Mouse (Mus musculus): ENCODE data around the gene Slc50a1. TPM values are rescaled to one million over a fixed set of nuclear protein-coding genes. Genes with fewer than 3 reads are reported as not detected.

The Slc50a1 gene
- total RNA-seq, 2 experiments from 2014 or later, result 24.9 to 28.0 TPM

DNA sequence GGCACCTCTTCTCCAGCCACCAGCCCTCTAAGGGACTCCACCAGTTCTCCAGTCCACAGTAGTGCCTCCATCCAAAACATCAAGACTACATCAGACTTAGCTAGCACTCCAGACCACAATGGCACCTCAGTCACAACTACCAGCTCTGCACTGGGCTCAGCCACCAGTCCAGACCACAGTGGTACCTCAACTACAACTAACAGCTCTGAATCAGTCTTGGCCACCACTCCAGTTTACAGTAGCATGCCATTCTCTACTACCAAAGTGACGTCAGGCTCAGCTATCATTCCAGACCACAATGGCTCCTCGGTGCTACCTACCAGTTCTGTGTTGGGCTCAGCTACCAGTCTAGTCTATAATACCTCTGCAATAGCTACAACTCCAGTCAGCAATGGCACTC lies 39.8 kb downstream of the Slc50a1 start:
- no peak for DNase-seq

- DNase-seq, result no peak
Measured at GRCm38 (mm10) chr3:89229276-89229675, 41.1 kb downstream of the Slc50a1 start.

- DNase-seq, result no peak
Measured at GRCm38 (mm10) chr3:89228836-89229235, 41.5 kb downstream of the Slc50a1 start, which contains the start of gene Muc1. Muc1 (plus strand) TSS chr3:89229057.

GRCm38 (mm10) chr3:89228180-89228549 lies 42.2 kb downstream of the Slc50a1 start:
- peak; percentile 94 for DNase-seq

- DNase-seq, result peak; percentile 89
Measured at GRCm38 (mm10) chr3:89227307-89228179, 42.8 kb downstream of the Slc50a1 start.

- DNase-seq, result no peak
Measured at GRCm38 (mm10) chr3:89226900-89227299, 43.5 kb downstream of the Slc50a1 start, which contains the start of gene Mtx1. Mtx1 (minus strand) TSS chr3:89227088.

DNA sequence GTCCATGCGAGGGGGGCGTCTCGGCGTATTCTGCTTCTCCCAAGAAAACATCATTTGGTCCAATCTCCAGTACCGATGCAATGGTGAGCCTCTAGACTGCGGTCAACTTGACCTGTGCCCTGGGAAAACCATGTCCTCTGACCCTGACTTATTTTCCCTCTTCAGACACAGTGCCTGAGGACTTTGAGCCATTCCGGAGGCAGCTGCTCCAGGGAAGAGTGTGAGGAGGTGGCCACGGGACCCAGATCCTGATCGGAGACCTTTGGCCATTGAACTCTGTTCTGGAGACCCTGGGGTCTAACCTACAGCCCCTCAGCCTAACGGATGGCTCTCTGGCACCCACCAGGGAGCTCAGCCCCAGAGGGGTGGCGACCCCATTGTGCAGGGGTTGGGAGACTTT lies 44.0 kb downstream of the Slc50a1 start:
- no peak for DNase-seq

DNA sequence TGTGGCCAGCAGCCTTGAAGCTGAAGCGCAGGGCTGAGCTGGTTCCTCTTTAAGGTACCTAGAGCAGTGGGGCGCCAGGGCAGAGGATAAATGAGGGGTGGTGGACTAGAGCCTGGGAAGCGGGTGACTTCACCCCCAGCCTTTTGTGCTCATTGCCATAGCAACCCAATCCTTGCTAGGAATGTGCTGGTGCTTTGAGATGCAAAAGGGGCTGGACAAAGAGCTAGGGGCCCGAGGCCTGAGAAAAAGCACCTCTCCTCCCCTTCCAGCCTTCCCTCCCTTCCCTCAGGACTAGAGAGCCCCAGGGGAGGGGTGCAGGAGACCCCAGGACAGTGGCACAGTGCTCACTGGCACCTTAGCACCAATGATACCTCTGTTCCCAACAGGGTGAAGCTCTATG lies 44.5 kb downstream of the Slc50a1 start:
- DNase-seq, result no peak

DNA sequence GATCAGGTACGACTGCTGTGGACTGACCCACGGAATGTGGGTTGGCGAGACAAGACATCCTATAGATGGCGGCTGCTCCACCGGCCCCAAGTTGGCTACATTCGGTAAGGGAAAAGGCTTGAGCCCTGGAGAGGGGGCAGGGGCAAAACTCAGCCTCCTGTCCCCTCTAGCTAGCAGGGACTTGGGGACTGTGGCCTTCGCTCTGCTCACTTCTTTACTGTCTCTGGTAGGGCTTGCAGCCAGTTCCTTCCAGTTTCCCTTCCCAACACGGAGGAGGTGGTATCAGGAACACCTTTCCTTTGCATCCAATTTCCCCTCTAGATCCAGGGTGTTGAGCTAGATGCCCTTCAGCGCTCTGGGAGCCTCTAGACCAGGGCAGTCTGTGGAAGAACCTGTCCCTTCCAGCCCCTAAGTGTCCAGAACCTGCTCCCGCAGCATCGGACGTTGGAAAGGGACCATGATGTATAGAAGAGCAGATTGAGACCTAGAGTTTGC lies 45.0 kb downstream of the Slc50a1 start:
- DNase-seq, result no peak

- DNase-seq, result no peak
Measured at GRCm38 (mm10) chr3:89224796-89225195, 45.6 kb downstream of the Slc50a1 start.

GRCm38 (mm10) chr3:89221167-89221566 lies 49.2 kb downstream of the Slc50a1 start:
- no peak for DNase-seq

- no peak for DNase-seq
Measured at GRCm38 (mm10) chr3:89219546-89219945, 50.8 kb downstream of the Slc50a1 start.

- no peak for DNase-seq
Measured at GRCm38 (mm10) chr3:89218271-89218670, 52.1 kb downstream of the Slc50a1 start.

Small RNA genes within 50 kb of the gene (microRNA-seq; reads per million reads assigned to microRNA genes)
- gene Mir92b, result 29.7 to 48.7 reads per million in 2 experiments

Other genes starting within 250 kb of the Slc50a1 start
- 10 to 100 TPM; 12.3 to 12.5 TPM for gene Rusc1, start 177.3 kb downstream of the Slc50a1 start, total RNA-seq (2021)
- gene Gm43738, start 169.5 kb downstream of the Slc50a1 start, total RNA-seq (2021), result not detected
- 10 to 100 TPM; 54.5 to 58.7 TPM for gene Fdps, start 168.6 kb downstream of the Slc50a1 start, total RNA-seq (2021)
- gene Pklr, start 134.4 kb downstream of the Slc50a1 start, total RNA-seq (2021), result not detected
- 1 to 10 TPM in 1 of 2 experiments, under 1 TPM in 1; 0.86 to 1.1 TPM for gene Hcn3, start 110.4 kb downstream of the Slc50a1 start, total RNA-seq (2021)
- gene Clk2, start 105.8 kb downstream of the Slc50a1 start, total RNA-seq (2021), result 10 to 100 TPM; 30.3 to 32.1 TPM
- gene Scamp3, start 93.1 kb downstream of the Slc50a1 start, total RNA-seq (2021), result 10 to 100 TPM; 46.7 to 47.3 TPM
- 1 to 10 TPM; 8.8 to 9.0 TPM for gene Fam189b, start 87.4 kb downstream of the Slc50a1 start, total RNA-seq (2021)
- gene Gba, start 67.6 kb downstream of the Slc50a1 start, total RNA-seq (2021), result 10 to 100 TPM; 19.7 to 21.8 TPM
- 10 to 100 TPM; 25.0 to 34.5 TPM for gene Thbs3, start 55.4 kb downstream of the Slc50a1 start, total RNA-seq (2021)
- 10 to 100 TPM; 62.9 to 67.2 TPM for gene Mtx1, start 43.5 kb downstream of the Slc50a1 start, total RNA-seq (2021)
- gene Muc1, start 41.5 kb downstream of the Slc50a1 start, total RNA-seq (2021), result under 1 TPM; 0.61 to 0.74 TPM
- 100 to 1,000 TPM; 100 to 104 TPM for gene Krtcap2, start 24.6 kb downstream of the Slc50a1 start, total RNA-seq (2021)
- 1 to 10 TPM; 1.3 to 1.6 TPM for gene Trim46, start 24.3 kb downstream of the Slc50a1 start, total RNA-seq (2021)
- gene Dpm3, start 11.2 kb downstream of the Slc50a1 start, total RNA-seq (2021), result 10 to 100 TPM; 51.6 to 61.0 TPM
- gene Efna1, start 10.6 kb upstream of the Slc50a1 start, total RNA-seq (2021), result 10 to 100 TPM; 37.9 to 42.0 TPM
- gene Efna3, start 52.4 kb upstream of the Slc50a1 start, total RNA-seq (2021), result under 1 TPM in 1 of 2 experiments, not detected in 1; 0.26 TPM
- 1 to 10 TPM; 3.1 to 3.7 TPM for gene Efna4, start 67.5 kb upstream of the Slc50a1 start, total RNA-seq (2021)
- 10 to 100 TPM; 93.6 to 95.2 TPM for gene Adam15, start 79.4 kb upstream of the Slc50a1 start, total RNA-seq (2021)
- under 1 TPM; 0.14 to 0.23 TPM for gene Dcst2, start 91.4 kb upstream of the Slc50a1 start, total RNA-seq (2021)
- under 1 TPM; 0.21 to 0.72 TPM for gene Dcst1, start 94.7 kb upstream of the Slc50a1 start, total RNA-seq (2021)
- gene Zbtb7b, start 124.2 kb upstream of the Slc50a1 start, total RNA-seq (2021), result 10 to 100 TPM; 13.8 to 15.1 TPM
- gene Lenep, start 132.2 kb upstream of the Slc50a1 start, total RNA-seq (2021), result under 1 TPM in 1 of 2 experiments, not detected in 1; 0.68 TPM
- 10 to 100 TPM; 30.7 to 33.0 TPM for gene Flad1, start 141.3 kb upstream of the Slc50a1 start, total RNA-seq (2021)
- 10 to 100 TPM; 62.8 to 64.3 TPM for gene Cks1b, start 147.8 kb upstream of the Slc50a1 start, total RNA-seq (2021)
- 10 to 100 TPM; 68.8 to 69.2 TPM for gene Shc1, start 147.9 kb upstream of the Slc50a1 start, total RNA-seq (2021)
- 10 to 100 TPM; 20.3 to 22.1 TPM for gene Pygo2, start 159.6 kb upstream of the Slc50a1 start, total RNA-seq (2021)
- 10 to 100 TPM; 66.0 to 73.8 TPM for gene Pbxip1, start 166.1 kb upstream of the Slc50a1 start, total RNA-seq (2021)
- gene Pmvk, start 184.0 kb upstream of the Slc50a1 start, total RNA-seq (2021), result 10 to 100 TPM; 11.3 to 13.3 TPM
- 1 to 10 TPM; 4.3 to 4.8 TPM for gene Kcnn3, start 249.6 kb upstream of the Slc50a1 start, total RNA-seq (2021)

All from heart, postnatal 4 days (tissue).